Mouse (Mus musculus) lung, embryonic 16.5 days (tissue): Measurements from ENCODE around the gene Gm49486. TPM values are rescaled to one million over a fixed set of nuclear protein-coding genes. Genes with fewer than 3 reads are reported as not detected.

ENCODE experiments used
- ATAC-seq: fragments of 200-750 bp; cut with Nextera tagmentation; 2 replicates; pipeline ENCODE4 v1.8.0; 2017; ENCODE audit warnings: low read depth, mild to moderate bottlenecking, moderate library complexity
- H3K27ac ChIP-seq: fragments of 300-500 bp; sonication (generic); 2 replicates; pipeline ENCODE4 v1.5.1; 2014; ENCODE audit warnings: mild to moderate bottlenecking, control low read depth, low read length
- H3K27me3 ChIP-seq: fragments of 300-500 bp; sonication (generic); 2 replicates; pipeline ENCODE4 v1.6.1; 2014; ENCODE audit warnings: low read depth, low read length, mixed read lengths; ENCODE audit not compliant: control insufficient read depth, insufficient read depth
- H3K36me3 ChIP-seq: fragments of 300-500 bp; sonication (generic); 2 replicates; pipeline ENCODE4 v1.6.1; 2014; ENCODE audit warnings: low read length; ENCODE audit not compliant: control insufficient read depth, insufficient read depth
- H3K4me1 ChIP-seq: fragments of 300-500 bp; sonication (generic); replicated peaks from 2 replicates; pipeline ENCODE4 v1.6.1; 2014; ENCODE audit warnings: low read length, mixed read lengths; ENCODE audit not compliant: control insufficient read depth, insufficient read depth
- H3K4me2 ChIP-seq: fragments of 300-500 bp; sonication (generic); 2 replicates; pipeline ENCODE4 v1.6.1; 2014; ENCODE audit warnings: low read depth, low read length, control low read depth
- H3K4me3 ChIP-seq: fragments of 300-500 bp; sonication (generic); 2 replicates; pipeline ENCODE4 v1.5.1; 2014; ENCODE audit warnings: mild to moderate bottlenecking, low read length, control low read depth
- H3K9ac ChIP-seq: fragments of 300-500 bp; sonication (generic); 2 replicates; pipeline ENCODE4 v1.6.1; 2014; ENCODE audit warnings: low read length, control low read depth
- H3K9me3 ChIP-seq: fragments of 300-500 bp; sonication (generic); 2 replicates; pipeline ENCODE4 v1.6.1; 2016; ENCODE audit warnings: low read length; ENCODE audit not compliant: control insufficient read depth
- WGBS: fragments of 180-500 bp; shearing (Covaris S2); extraction: QIAGEN DNeasy Blood & Tissue Kit; methylation state at CpG from one replicate; pipeline ENCODE4 v1.1.7; 2014; 5-methylcytosine and 5-hydroxymethylcytosine counted together
- polyA plus RNA-seq: library from polyadenylated mRNA; unstranded; fragments of >200 nt; fragmentation: Nextera tagmentation; extraction: Ambion mirVana; gene quantifications from 2 replicates; pipeline ENCODE4 v1.2.1, GENCODE M21; 2015

The Gm49486 gene
- polyA plus RNA-seq, 1 experiment from 2014 or later: 0.28 TPM

GRCm38 (mm10) chr15:79199390-79199976 lies 29.7 kb upstream of the Gm49486 start:
- Histone ChIP-seq H3K36me3 (no peaks in the 10 kb centered on the region), H3K4me2 (no peak overlapping the region), H3K9me3 (no peaks in the 10 kb centered on the region), H3K27me3 (no peaks in the 10 kb centered on the region; the same call in 1 of the 2 replicates), H3K4me3 (no peak overlapping the region), H3K4me1 (no peaks in the 10 kb centered on the region), H3K27ac (no peak overlapping the region), H3K9ac (no peak overlapping the region)
- WGBS: 84% methylated on average over 12 of the region's 12 CpGs
- no peak for ATAC-seq

GRCm38 (mm10) chr15:79201491-79202150 lies 27.6 kb upstream of the Gm49486 start:
- no peak for ATAC-seq
- Histone ChIP-seq H3K9ac (no peak overlapping the region), H3K27ac (no peak overlapping the region), H3K4me2 (no peak overlapping the region), H3K27me3 (no peaks in the 10 kb centered on the region; the same call in 1 of the 2 replicates), H3K4me3 (no peak overlapping the region), H3K4me1 (no peaks in the 10 kb centered on the region), H3K9me3 (no peaks in the 10 kb centered on the region), H3K36me3 (no peaks in the 10 kb centered on the region)
- 20% methylated on average over 13 of the region's 13 CpGs for WGBS

- Histone ChIP-seq H3K27me3 (no peaks in the 10 kb centered on the region; the same call in 1 of the 2 replicates), H3K4me1 (no peaks in the 10 kb centered on the region), H3K4me3 (no peak overlapping the region), H3K9ac (no peak overlapping the region), H3K27ac (no peak overlapping the region), H3K9me3 (no peaks in the 10 kb centered on the region), H3K36me3 (no peaks in the 10 kb centered on the region), H3K4me2 (no peak overlapping the region)
- WGBS: 15% methylated on average over 10 of the region's 10 CpGs
- no peak for ATAC-seq
These were observed 26.6 kb upstream of the Gm49486 start for GRCm38 (mm10) chr15:79202575-79202974.

DNA sequence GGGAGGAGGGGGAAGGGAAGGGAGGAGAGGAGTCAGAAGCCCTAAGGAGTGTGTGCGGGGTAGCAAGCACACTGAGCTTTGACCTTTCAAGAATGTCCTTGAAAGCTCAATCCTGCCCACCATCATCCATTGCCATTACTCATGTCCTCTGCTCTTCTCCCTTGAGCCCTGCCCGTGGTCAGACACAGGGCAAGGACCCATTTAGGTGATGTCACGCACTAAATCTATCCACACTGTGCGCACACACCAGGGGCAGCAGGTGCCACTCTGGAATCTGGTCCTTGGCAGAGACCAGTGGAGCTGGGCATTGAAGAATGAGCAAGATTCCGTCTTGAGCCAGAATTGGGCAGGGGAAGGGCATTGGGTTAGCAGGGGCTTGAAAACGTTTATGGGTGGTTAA lies 21.0 kb upstream of the Gm49486 start:
- Histone ChIP-seq H3K27ac (no peak overlapping the region), H3K36me3 (no peaks in the 10 kb centered on the region), H3K4me3 (no peak overlapping the region), H3K4me1 (no peaks in the 10 kb centered on the region), H3K4me2 (no peak overlapping the region), H3K27me3 (no peaks in the 10 kb centered on the region), H3K9me3 (no peaks in the 10 kb centered on the region), H3K9ac (no peak overlapping the region)
- 57% methylated on average over 6 of the region's 6 CpGs for WGBS
- ATAC-seq: no peak

DNA sequence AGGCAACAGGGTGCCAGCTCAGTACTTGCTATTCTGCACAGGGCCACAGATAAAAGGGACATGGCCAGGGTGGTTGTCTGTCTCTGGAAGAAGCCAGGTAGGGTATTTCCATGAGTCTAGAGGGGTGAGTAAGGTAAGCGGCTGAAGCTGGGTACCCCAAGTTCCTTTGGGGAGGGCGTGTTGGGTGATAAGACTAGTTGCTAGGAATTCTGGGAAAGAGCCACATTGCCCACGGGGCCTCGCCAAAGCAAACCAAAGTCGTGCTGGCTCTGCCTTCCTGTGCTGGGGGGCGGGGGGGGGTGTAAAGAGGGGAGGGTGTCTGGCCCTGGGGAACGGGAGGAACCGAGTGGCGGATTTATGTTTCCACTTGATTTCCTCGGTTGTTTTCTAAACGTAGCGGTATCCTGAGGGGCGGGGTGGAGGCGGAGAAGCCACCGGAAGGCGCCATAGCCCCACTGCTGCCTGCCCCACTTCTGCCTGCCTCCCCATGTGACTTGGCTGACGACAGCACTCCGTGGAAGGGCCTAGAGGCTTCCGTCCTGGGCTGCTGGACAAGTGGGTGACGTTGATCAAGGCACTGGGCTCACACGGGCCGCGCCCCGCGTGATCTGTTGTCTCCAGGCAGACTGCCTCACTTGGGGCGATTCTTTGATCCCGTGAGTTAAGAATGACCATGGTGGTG lies 20.3 kb upstream of the Gm49486 start:
- Histone ChIP-seq H3K4me3 (no peak overlapping the region), H3K27me3 (no peaks in the 10 kb centered on the region), H3K27ac (no peak overlapping the region), H3K9me3 (no peaks in the 10 kb centered on the region), H3K36me3 (no peaks in the 10 kb centered on the region), H3K9ac (no peak overlapping the region), H3K4me2 (no peak overlapping the region), H3K4me1 (no peaks in the 10 kb centered on the region)
- peak; percentile 53; the same call in 1 of the 2 replicates for ATAC-seq
- 67% methylated on average over 27 of the region's 27 CpGs for WGBS

GRCm38 (mm10) chr15:79210357-79210756 lies 18.8 kb upstream of the Gm49486 start:
- H3K9ac ChIP-seq: no peak overlapping the region
- ATAC-seq: no peak
- H3K4me2 ChIP-seq: no peak overlapping the region
- H3K4me3 ChIP-seq: no peak overlapping the region
- no peak overlapping the region for H3K27ac ChIP-seq
- H3K27me3 ChIP-seq: no peaks in the 10 kb centered on the region
- no peaks in the 10 kb centered on the region for H3K36me3 ChIP-seq
- no peaks in the 10 kb centered on the region for H3K4me1 ChIP-seq
- H3K9me3 ChIP-seq: no peaks in the 10 kb centered on the region
- 80% methylated on average over 2 of the region's 2 CpGs for WGBS

DNA sequence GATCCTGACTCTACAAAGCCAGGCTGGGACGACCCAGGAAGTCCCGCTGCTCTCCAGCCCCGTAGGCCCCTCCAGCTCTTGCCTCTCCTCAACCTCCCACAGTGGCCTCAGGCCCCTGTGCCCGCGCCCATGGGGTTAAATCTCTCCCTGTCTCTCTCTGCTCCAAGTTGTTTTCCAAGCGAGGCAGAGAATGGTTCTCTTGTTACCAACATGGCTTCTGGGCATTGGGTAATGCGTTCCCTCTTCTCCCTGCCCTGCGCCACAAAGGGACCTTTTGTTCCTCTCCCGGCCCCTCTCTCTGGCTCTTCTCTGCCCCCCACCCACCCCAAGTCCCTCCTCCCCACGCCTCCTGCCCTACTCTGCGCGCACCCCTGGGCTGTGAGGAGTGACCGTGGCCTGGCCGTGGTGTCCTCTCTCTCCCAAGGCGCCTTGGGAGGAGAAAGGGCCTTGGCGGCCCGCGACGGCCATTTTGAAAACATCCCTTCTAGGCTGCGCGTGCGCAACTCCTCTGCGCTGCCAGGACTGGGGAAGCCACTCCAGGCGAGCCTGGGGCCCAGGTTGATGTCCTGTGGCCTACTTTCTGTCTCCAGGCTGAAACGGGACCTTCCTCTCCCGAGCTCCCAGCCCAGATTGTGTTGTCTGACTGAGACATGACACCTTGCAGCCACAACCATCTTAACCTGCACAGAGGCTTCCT lies 16.3 kb upstream of the Gm49486 start:
- Histone ChIP-seq H3K27ac (no peak overlapping the region), H3K4me2 (no peak overlapping the region), H3K4me3 (no peak overlapping the region), H3K9me3 (no peaks in the 10 kb centered on the region), H3K9ac (no peak overlapping the region), H3K36me3 (no peaks in the 10 kb centered on the region), H3K4me1 (no peaks in the 10 kb centered on the region), H3K27me3 (no peaks in the 10 kb centered on the region)
- ATAC-seq: no peak
- 84% methylated on average over 26 of the region's 26 CpGs for WGBS

- H3K27ac ChIP-seq: no peak overlapping the region
- H3K4me1 ChIP-seq: no peaks in the 10 kb centered on the region
- no peaks in the 10 kb centered on the region for H3K27me3 ChIP-seq
- 0 out of 2 replicates have a peak, but pooled peaks have one; percentile 23 for ATAC-seq
- H3K9me3 ChIP-seq: no peaks in the 10 kb centered on the region
- WGBS: 63% methylated on average over 6 of the region's 6 CpGs
- H3K9ac ChIP-seq: no peak overlapping the region
- H3K4me3 ChIP-seq: no peak overlapping the region
- no peaks in the 10 kb centered on the region for H3K36me3 ChIP-seq
- H3K4me2 ChIP-seq: no peak overlapping the region
These were observed 15.6 kb upstream of the Gm49486 start for GRCm38 (mm10) chr15:79213591-79213990.

DNA sequence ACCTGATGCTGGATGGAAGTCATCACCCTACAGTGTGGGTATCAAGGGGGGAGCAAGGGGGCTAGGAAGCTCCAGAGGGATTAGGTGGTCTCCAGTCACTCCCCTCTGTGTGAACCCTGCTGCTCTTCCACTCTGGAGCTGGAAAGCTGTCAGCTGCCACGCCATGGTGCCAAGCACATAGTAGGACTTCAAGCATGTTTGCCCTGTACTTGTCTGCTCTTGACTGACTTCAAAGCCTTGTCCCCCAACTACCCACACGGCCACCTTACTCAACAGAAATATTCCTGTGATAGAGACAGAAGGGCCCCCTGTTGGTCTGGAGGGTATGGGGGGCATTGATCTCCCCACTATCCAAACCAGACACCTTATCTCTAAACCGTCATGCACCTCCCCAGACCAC lies 13.0 kb upstream of the Gm49486 start:
- no peak overlapping the region for H3K4me3 ChIP-seq
- H3K4me1 ChIP-seq: no peaks in the 10 kb centered on the region
- no peak overlapping the region for H3K4me2 ChIP-seq
- H3K9me3 ChIP-seq: no peaks in the 10 kb centered on the region
- H3K27ac ChIP-seq: no peak overlapping the region
- no peaks in the 10 kb centered on the region for H3K27me3 ChIP-seq
- H3K9ac ChIP-seq: no peak overlapping the region
- no peaks in the 10 kb centered on the region for H3K36me3 ChIP-seq
- no peak for ATAC-seq
- 43% methylated on average over 3 of the region's 3 CpGs for WGBS
